Mouse (Mus musculus) forelimb bud, embryonic 11.5 days (tissue): ENCODE measurements around the gene Atg4a-ps.
A peak's percentile ranks its signal among the peaks of the same experiment; 100 is the strongest.

ENCODE experiments used
- DNase-seq: peaks from one replicate; pipeline ENCODE4 v3.0.0-alpha.2; 2012; ENCODE audit warnings: low read depth, low spot score

The Atg4a-ps gene

DNA sequence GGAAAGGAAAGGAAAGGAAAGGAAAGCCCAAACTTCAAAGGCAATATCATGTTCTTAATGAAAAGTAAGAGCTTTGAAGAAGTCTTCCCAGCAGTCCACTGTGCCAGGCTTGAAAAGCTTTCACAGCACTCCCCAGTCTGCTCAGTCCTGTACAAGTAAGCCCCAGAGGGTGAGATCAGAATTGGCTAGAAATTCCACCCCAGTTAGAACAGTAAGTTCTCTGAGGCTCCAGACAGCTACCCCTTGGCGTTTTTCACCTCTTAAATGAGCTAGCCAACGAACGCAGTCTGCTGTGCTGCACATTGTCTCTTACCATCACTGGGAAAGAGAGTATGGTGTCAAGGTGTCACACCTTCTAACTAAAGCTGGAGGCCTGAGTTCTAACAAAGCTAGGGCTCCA is 18.2 kb downstream of the Atg4a-ps start:
- DNase-seq: no peak

DNA sequence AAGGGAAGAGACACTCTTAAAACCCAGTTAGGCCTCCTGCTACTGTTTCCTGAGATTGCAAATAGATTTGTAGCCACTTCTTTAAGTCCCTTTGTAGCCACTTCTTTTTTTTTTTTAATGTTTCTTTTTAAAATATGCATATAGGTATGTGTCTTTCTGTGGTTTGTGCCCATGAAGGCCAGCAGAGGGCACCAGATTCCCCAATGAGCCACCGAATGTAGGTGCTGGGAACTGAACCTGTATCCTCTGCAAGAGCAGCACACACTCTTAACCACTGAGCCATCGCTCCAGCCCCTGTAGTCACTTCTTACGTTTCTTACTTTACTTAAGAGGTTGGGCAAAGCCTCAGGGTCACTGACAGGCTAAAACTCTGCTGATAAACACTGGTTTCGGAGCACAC is 19.4 kb downstream of the Atg4a-ps start:
- DNase-seq: no peak

DNA sequence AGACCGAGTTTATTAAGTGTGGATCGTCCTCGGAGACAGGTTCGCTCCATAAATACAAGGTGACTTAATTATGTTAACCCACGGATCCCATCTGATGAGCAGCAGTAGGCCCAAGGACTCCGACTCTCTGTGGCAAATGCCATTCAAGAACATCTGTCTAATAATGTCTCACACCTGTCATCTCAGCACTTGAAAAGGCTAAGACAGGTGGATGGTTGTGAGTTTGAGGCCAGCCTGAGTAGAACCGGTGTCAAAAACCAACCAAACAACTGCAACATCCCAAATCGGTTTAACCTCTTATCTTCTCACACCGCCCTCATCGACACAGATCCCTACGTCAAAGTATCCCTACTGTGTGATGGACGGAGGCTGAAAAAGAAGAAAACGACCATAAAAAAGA is 20.7 kb downstream of the Atg4a-ps start:
- no peak for DNase-seq

DNA sequence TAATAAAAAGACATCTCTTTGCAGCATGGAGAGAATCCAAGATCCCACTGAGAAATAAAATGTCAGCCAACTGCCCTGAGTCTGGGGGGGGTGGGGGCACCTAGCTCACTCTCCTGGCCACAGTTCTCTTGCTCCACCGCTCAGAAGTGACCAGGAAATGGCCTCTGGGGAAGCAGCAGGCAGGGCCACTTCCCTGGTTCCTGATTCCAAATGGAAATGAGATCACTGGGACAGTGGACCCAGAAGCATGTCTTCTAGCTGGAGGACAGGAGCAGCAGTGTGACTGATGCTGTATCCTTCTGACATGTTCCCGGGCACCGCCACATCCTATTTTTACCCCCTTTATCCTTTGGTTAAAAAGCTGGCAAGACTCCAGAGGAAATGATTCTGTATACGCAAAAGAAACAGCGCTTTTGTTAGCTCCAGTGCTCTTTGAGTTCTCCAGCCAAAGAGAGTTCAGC is 21.2 kb downstream of the Atg4a-ps start:
- DNase-seq: no peak

DNA sequence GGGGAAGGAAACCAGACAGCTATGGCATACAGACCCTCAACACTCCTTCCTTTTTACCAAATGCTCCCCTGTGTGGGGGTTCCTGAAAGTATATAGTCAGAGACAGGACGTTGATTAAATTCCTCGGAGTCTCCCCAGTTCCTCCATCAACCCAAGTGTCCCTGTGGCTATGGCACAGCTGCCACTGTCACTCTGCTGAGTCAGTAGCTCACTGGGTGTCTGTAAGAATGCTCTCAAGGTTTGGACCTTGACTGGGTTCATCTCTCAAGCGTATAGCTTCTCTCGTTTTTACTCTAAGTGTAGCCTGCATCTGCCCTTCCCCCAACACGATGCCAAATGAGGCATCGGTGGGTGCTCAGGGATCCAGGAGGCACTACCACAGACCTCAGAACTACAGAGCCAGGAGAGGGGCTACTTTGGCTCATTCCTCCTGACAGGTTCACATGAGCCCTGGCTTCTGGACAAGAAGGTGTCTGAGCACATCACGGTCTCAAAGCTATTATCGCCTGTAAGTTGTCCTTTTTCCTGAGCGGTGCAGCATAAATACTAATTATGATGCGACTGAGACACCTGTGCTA is 21.9 kb downstream of the Atg4a-ps start:
- no peak for DNase-seq

DNA sequence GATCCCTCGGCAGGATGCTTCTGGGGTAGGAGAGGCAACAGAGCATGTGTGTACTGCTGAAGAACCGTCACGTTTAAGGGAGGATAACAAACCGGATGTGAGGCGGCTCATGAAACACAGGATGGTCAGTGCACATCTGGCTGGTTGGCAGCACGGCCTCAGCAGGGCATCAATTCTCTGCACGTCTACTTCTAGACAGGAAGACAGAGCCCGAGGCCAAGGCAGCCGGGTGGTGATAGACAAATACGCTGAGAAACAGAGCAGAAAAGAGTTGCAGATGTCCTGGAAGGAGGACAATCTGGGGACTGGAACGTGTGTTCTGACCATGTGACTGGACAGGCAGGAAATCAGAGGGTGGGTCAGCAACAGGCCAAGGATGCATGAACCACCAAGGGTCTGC is 25.8 kb downstream of the Atg4a-ps start:
- no peak for DNase-seq

DNA sequence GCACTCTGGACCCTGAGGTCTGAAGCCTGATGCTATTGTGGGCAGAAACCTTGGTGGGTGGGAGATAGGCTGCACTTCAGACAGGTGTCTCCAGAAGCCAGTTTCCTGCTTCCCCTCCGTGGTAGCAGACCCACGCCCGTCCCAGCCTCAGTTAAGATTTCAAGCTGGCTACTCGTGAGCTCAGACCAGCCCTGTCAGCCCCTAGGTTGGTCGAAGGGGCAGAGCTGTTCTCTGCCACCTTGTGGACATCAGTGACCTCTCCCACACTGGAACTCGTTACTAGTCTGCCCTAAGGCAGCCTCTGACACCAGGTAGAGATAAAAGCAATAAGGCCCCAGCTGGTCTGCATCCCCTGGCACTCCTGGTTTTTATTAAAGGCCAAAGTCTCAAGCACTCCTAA is 28.9 kb downstream of the Atg4a-ps start:
- DNase-seq: peak; percentile 52

DNA sequence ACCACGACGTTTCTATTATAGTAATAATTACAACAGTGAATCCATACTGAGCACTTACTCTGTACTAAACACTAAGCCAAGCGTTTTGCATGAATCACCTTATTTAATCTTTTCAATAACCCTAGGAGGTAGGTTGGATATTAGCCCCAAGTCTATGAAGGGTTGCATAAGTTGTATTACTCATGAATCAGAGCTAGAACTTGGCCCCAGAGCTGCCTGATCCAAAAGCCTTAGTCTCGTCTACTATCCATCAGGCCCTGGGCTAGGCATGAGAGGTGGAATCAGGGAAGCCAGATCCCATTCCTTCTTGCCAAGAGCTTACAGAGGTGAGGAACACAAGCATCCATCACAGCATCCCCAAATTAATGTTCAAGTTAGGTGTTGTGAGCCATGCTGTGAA is 30.2 kb downstream of the Atg4a-ps start:
- no peak for DNase-seq

DNA sequence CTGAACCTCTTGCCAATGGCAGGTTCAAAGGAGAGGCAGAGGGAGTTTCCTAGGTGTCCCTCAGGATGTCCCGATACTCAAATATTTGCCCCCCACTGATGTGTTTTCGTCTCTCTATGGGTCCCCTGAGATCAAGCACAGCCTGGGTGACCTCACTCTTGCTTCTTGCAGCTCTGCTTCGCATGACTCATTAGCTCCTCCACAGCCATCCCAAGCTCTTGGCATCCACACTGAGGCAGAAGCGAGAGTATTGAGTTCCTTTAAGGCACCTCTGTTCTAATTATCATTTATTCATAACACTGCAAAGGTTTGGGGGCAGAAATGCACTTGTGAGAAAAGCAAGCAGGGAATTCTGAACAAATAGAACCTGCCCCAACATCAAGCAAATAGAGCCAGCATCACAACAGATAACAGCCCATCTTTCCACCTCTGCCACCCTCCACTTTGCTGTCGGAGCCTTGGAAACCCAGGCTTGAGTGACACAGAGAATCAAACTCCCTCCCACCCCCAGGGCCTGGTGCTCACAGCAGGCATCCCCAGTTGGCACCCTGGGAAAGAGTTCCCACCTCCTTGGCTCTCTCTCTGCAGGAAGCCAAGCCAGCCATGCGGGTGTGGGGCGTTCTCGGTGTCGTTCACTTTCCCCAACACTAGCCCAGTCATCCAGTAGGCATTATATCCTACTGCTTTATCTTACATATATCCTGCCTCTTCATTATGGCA is 33.1 kb downstream of the Atg4a-ps start:
- DNase-seq: no peak

DNA sequence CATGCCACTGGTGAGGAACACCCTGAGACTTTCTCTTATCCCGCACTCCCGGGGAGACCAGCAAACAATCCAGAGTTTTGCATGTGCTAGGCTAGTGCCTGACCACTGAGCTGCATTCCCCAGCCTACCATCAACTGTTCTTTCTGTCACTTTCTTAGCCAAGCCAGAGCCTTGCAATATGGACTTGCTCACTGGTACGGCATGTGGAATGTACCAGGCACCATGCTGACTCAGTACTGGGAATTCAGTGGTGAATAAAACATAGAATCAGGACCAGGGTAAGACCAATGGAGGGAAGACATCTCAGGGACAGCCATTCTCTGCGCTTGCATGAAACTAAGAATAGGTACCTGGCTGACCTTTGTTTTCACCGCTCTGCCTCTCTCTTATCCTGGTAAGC is 35.6 kb downstream of the Atg4a-ps start:
- no peak for DNase-seq

DNA sequence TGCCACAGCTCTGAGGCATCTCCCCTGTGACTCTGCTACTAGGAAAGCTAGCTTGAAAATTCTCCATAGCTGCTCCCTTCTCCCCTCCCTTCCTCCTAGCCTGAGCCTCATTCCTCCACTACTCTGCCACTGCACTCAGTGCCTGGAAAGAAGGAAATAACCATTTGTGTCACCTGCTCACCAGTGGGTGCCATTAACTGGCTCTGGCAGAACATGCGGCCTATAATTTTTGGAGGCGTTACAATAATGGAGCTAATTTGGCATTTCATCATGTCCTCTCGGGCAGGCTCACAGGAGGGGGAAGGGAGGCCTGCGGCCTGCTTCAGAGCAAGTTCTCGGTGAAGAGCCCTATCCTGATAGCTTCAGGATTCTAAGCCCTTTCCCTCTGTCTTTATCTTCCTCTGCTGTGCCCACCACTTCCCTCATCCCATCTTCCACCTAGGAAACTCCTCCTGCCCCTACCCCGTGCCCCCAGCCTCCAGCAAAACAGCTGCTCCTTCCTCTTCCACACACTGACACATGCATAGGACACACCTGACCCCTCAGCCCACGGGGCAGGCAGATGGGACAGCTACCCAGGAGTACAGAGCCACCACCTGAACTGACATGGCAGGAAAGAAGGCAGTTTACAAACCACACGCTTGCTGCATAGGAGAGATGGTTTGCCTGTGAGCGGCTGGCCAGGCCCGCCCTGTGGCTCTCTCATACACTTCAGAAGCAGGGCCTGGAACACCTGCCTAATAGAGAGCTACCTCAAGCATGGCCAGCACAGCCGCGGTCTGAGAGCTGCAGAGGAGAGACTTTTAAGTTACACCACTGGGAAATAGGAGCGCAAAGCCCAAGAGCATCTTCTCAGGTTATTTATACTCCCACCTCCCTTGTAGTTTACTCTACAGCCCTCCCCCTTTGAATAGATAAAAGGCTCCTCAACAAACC is 38.9 kb downstream of the Atg4a-ps start:
- DNase-seq: no peak

DNA sequence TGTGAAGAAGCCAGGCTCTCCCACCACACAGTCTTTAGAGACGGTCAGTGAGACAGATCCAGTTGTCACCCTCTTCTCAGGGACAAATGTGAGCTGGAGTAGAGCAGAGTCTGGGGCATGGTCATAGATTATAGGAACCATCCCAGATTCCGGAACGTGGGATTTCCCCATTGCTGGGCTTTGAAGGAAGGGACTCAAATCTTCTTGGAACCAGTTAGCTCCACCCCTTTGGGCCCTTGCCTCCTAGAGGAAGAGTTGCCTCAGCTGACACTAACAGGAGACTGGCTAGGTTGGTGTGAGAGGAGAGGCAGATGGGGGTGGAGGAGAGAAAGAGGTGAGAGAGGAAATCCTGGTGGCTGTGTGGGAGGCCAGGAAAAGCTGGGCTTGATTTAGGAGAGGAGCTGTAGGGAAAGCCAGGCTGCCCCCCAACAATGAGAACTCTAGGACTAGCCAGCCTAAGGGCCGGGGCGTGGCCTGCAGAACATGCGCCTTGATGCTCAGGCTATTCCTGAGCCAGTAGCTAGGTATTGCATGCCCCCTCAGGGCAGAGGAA is 39.7 kb downstream of the Atg4a-ps start:
- no peak for DNase-seq

DNA sequence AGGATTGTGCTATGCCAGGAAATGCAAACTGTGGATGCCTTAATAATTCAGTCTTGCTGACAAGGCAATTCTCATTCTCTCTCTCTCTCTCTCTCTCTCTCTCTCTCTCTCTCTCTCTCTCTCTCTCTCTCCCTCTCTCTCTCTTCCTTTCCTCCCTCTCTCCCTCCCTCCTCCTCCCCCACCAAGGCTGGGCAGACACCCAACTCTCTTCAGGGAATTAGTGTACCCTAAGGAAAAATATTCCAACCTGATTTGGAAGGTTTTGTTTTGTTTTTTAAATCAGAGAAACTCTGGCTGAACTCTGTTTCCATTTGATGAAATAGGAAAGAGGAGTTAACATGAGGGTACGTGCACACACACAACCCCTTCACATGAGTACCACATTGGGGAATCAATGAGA is 44.3 kb downstream of the Atg4a-ps start:
- no peak for DNase-seq

DNA sequence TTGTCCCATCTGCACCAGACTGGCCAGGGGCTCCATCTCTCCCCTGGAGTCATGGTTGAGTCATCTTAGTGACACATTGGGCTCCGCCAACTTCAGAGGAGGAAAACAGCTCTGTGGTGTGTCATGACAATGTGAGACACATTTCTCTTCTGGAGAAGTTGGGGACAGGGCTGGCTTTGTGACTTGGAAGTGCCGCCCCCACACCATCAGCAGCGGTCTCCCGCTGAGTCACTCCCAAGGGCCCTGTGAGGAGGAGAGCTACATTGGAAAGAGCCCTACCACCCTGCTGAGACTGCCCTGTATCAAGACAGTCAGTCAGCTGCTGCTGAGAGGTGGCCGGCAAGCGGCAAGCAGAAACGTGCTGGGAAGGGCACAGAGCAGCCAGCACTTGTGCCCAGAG is 44.9 kb downstream of the Atg4a-ps start:
- DNase-seq: no peak

DNA sequence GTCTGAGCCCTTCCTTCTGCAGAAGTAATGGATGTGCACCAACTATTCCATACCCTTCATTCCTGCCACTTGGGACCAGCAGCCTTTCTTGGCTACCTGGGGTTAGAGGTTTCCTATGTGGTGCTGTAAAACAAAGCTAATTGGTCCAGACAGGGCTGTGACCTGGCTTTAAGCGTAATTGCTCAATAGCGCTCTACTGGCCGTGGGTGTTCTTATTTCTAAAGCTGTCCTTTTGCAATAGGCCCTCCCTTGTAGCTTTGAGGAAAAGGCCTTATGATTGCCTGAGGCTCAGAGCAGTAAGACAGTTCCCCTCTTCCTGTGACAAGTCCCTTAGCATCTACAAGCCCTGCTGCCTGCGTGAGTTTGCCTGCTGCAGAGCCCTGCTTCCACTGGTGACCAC is 48.3 kb downstream of the Atg4a-ps start:
- DNase-seq: no peak

DNA sequence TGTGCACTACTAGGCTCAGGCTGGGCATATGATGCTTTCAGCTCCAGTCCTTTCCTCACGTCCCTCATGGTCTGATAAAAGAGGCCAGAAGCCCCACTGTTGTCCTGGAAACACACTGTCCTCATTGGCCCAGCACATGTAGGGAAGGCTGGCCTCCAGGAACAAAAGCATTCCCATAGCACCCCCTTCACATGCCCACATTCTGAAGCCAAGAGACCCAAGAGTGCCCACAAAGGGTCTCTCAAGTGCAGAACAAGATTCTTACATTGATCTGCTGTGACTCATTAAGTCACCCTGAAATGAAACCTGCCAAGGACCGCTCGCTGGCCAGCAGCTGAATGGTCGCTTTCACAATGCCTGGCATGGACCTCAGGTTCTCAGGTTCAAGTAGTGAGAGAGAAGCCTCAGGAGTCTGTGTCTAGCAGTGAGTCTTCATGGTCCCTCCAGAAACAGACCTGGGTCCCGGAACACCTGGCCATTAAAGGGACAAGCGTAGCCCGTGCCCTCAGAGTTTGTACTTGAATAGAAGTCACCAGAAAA is 50.5 kb downstream of the Atg4a-ps start:
- DNase-seq: no peak
